Mouse (Mus musculus) hindbrain, embryonic 12.5 days (tissue): ENCODE measurements at regions not wholly inside any gene's neighbourhood (a gene's known extent, or its start where the extent isn't known, plus 50 kb on each side); places are given as distances from the start of the nearest gene placed in this dataset.

Experiments used
- ATAC-seq: fragments of 200-750 bp; cut with Nextera tagmentation; 2 replicates; pipeline ENCODE4 v1.8.0; 2017; ENCODE audit warnings: moderate TSS enrichment; ENCODE audit not compliant: low FRiP score
- H3K27ac ChIP-seq: fragments of 300-500 bp; sonication (generic); 2 replicates; pipeline ENCODE4 v1.5.1; 2016; ENCODE audit warnings: mild to moderate bottlenecking
- H3K27me3 ChIP-seq: fragments of 300-500 bp; sonication (generic); 2 replicates; pipeline ENCODE4 v1.6.1; 2016; ENCODE audit warnings: mild to moderate bottlenecking
- H3K36me3 ChIP-seq: fragments of 300-500 bp; sonication (generic); 2 replicates; pipeline ENCODE4 v1.6.1; 2016; ENCODE audit warnings: mild to moderate bottlenecking
- H3K4me1 ChIP-seq: fragments of 300-500 bp; sonication (generic); 2 replicates; pipeline ENCODE4 v1.6.1; 2016
- H3K4me2 ChIP-seq: fragments of 300-500 bp; sonication (generic); replicated peaks from 2 replicates; pipeline ENCODE4 v1.6.1; 2016; ENCODE audit warnings: mild to moderate bottlenecking
- H3K4me3 ChIP-seq: fragments of 300-500 bp; sonication (generic); 2 replicates; pipeline ENCODE4 v1.5.1; 2016; ENCODE audit warnings: mild to moderate bottlenecking
- H3K9ac ChIP-seq: fragments of 300-500 bp; sonication (generic); 2 replicates; pipeline ENCODE4 v1.6.1; 2016; ENCODE audit warnings: mild to moderate bottlenecking, moderate library complexity
- H3K9me3 ChIP-seq: fragments of 300-500 bp; sonication (generic); replicated peaks from 2 replicates; pipeline ENCODE4 v1.6.1; 2016; ENCODE audit warnings: mild to moderate bottlenecking
- WGBS: fragments of 180-500 bp; shearing (Covaris S2); methylation state at CpG from one replicate; pipeline ENCODE4 v1.1.7; 2016; 5-methylcytosine and 5-hydroxymethylcytosine counted together

DNA sequence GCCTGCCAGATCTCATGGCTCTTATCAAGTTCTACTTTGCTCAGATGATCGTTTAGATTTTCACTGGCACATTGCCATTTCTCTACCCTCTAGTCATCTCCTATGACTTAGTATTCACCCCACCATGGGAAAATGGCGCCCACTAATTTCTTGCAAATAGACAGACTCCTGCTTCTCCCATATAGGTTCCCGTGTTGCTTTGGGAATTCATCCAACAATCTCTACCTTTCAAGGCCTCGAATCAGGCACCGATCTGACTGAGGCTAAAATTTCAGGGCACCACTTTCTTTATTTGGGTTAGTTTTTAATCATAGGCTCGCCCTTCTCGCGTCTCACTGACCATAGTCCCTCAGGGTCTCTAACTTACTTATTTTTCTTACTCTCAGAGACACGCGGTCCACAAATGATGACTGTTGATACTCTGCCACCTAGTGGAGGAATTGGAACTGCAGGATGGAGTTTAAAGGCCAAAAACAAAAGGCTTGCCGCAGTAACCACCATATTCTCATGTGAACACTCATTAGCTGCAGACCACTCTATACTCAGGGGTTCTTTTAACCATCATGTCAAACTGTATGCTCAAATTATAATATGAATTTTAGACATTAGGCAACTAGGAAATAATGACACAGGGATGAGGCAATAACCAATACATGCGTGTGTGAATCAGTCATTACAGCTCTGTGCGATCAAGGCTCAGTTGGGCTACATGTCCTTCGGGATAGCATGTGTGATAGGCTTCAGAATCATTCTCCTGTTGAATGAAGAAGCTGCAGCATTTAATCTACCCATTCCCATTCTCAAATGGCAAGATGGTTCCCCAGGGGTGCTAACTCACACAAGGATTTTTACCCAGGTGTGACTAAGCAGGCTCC, 119.5 kb upstream of the Nhs start:
- ATAC-seq, result peak; percentile 38; the same call in 1 of the 2 replicates
- Histone ChIP-seq H3K4me2 (no peak overlapping the region), H3K27ac (no peak overlapping the region), H3K4me1 (no peaks in the 10 kb centered on the region), H3K4me3 (no peak overlapping the region), H3K27me3 (no peaks in the 10 kb centered on the region), H3K9ac (no peak overlapping the region), H3K9me3 (no peaks in the 10 kb centered on the region), H3K36me3 (no peaks in the 10 kb centered on the region)
- WGBS, result 57% methylated on average over 14 of the region's 14 CpGs

DNA sequence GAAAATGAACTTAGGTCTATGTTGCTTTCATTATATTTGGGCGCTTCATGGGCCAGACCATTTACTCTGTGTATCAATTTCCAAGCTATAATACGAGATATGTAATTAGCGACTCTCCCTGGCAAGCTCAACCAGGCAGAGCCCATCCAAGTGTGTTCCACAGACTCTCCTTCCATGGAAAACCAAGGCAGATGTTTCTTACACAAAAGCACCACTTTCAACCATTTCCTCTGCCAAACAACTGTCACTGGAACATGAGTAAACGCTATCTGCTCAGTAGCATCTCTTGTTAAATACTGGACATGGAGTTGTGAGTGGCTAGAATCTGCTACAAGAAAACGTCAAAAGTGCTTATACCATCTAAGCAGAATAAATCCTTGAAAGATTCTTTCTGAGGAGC, 115.1 kb upstream of the Nhs start:
- Histone ChIP-seq H3K9ac (no peak overlapping the region), H3K27me3 (no peaks in the 10 kb centered on the region), H3K4me2 (no peak overlapping the region), H3K4me3 (no peak overlapping the region), H3K27ac (no peak overlapping the region), H3K36me3 (no peaks in the 10 kb centered on the region), H3K4me1 (no peaks in the 10 kb centered on the region), H3K9me3 (no peaks in the 10 kb centered on the region)
- ATAC-seq, result no peak
- 83% methylated on average over 5 of the region's 5 CpGs for WGBS

DNA sequence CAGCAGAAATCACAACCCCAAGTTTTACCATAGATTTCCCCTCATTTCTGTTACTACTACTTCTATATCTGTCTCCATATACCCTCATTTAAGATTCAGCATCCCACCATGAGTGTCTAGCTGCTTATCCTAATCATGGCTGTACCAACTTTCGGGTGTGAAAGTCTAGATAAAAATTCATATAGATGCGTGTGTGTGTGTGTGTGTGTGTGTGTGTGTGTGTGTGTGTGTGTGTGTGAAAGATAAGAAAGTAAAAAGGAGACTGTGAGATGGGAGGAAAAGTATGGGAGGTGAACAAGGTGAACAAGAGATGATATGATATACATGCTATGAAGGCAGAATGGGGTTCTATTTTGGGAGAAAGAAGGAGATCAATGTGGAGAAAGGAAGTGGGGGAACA, 111.7 kb upstream of the Nhs start:
- WGBS, result 68% methylated on average over 2 of the region's 2 CpGs
- H3K4me2 ChIP-seq, result no peak overlapping the region
- no peaks in the 10 kb centered on the region for H3K9me3 ChIP-seq
- no peak overlapping the region for H3K4me3 ChIP-seq
- H3K36me3 ChIP-seq, result no peaks in the 10 kb centered on the region
- no peak overlapping the region for H3K9ac ChIP-seq
- H3K27ac ChIP-seq, result no peak overlapping the region
- no peaks in the 10 kb centered on the region for H3K4me1 ChIP-seq
- ATAC-seq, result no peak
- H3K27me3 ChIP-seq, result no peaks in the 10 kb centered on the region

- H3K4me3 ChIP-seq, result no peak overlapping the region
- no peak overlapping the region for H3K27ac ChIP-seq
- H3K4me1 ChIP-seq, result no peaks in the 10 kb centered on the region
- peaks cover 3% of the 10 kb centered on the region; the same call in 1 of the 2 replicates for H3K27me3 ChIP-seq
- H3K36me3 ChIP-seq, result no peaks in the 10 kb centered on the region
- 97% methylated on average over 1 of the region's 1 CpGs for WGBS
- H3K9ac ChIP-seq, result no peak overlapping the region
- no peak for ATAC-seq
- H3K4me2 ChIP-seq, result no peak overlapping the region
- H3K9me3 ChIP-seq, result no peaks in the 10 kb centered on the region
These were observed 109.4 kb upstream of the Nhs start for GRCm38 (mm10) chrX:162268918-162269317.

- 84% methylated on average over 5 of the region's 5 CpGs for WGBS
- no peaks in the 10 kb centered on the region for H3K36me3 ChIP-seq
- H3K4me1 ChIP-seq, result no peaks in the 10 kb centered on the region
- H3K9ac ChIP-seq, result no peak overlapping the region
- H3K27ac ChIP-seq, result no peak overlapping the region
- H3K4me2 ChIP-seq, result no peak overlapping the region
- peaks cover 3% of the 10 kb centered on the region; the same call in 1 of the 2 replicates for H3K27me3 ChIP-seq
- ATAC-seq, result no peak
- H3K9me3 ChIP-seq, result no peaks in the 10 kb centered on the region
- no peak overlapping the region for H3K4me3 ChIP-seq
These were observed 108.6 kb upstream of the Nhs start for GRCm38 (mm10) chrX:162268112-162268511.

DNA sequence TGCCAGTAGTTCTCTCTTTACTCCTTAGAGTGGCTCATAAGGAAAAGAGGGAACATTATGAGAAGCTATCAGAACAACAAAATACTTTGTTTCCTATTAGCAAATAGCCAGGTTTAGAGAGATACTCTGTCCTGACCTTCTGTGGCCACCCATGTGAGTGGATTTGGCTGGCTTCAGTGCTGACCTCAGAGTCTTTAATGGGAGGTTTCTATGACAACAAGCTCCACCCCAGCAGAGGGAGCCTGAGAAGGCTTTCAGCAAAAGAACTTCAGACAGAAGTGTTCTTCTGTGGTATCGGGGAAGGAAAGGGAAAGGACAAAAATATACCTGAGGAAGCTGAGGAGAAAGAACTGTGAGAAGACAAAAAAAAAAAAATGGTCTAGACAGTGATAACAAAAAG, 108.1 kb upstream of the Nhs start:
- Histone ChIP-seq H3K4me2 (no peak overlapping the region), H3K27ac (no peak overlapping the region), H3K27me3 (peaks cover 3% of the 10 kb centered on the region; the same call in 1 of the 2 replicates), H3K9me3 (no peaks in the 10 kb centered on the region), H3K4me3 (no peak overlapping the region), H3K4me1 (no peaks in the 10 kb centered on the region), H3K36me3 (no peaks in the 10 kb centered on the region), H3K9ac (no peak overlapping the region)
- WGBS, result 24% methylated on average over 1 of the region's 1 CpGs
- ATAC-seq, result no peak; the same call in 1 of the 2 replicates

- no peaks in the 10 kb centered on the region for H3K36me3 ChIP-seq
- no peak overlapping the region for H3K4me2 ChIP-seq
- H3K27me3 ChIP-seq, result peaks cover 3% of the 10 kb centered on the region; the same call in 1 of the 2 replicates
- no peaks in the 10 kb centered on the region for H3K4me1 ChIP-seq
- no peak overlapping the region for H3K9ac ChIP-seq
- H3K4me3 ChIP-seq, result no peak overlapping the region
- 42% methylated on average over 1 of the region's 1 CpGs for WGBS
- peak; percentile 74 for ATAC-seq
- H3K9me3 ChIP-seq, result no peaks in the 10 kb centered on the region
- H3K27ac ChIP-seq, result no peak overlapping the region
These were observed 107.2 kb upstream of the Nhs start for GRCm38 (mm10) chrX:162266769-162267168.

GRCm38 (mm10) chrX:162257398-162257797, 97.9 kb upstream of the Nhs start:
- H3K27ac ChIP-seq, result no peak overlapping the region
- H3K36me3 ChIP-seq, result no peaks in the 10 kb centered on the region
- H3K4me2 ChIP-seq, result no peak overlapping the region
- WGBS, result 73% methylated on average over 3 of the region's 3 CpGs
- no peak for ATAC-seq
- no peak overlapping the region for H3K4me3 ChIP-seq
- peaks cover 20% of the 10 kb centered on the region for H3K27me3 ChIP-seq
- H3K9me3 ChIP-seq, result no peaks in the 10 kb centered on the region
- no peak overlapping the region for H3K9ac ChIP-seq
- no peaks in the 10 kb centered on the region for H3K4me1 ChIP-seq

DNA sequence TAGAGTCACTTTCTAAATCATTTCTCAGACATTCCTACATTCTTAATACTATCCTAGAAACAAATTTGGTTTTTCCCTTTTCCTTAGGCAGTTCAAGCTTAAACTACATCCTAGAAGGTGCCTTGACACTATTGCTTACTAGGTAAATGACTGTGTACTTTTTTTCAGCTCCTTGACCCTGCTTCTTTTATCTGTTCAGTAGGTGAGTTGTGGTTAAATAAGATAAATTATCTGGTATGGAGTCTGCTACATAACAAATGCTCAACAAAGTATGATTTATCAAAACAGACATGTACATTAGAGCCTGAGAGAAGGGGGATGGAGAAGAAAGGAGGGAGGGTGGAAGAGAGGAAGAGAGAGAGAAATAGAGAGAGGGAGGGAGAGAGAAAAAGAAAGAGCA, 96.3 kb upstream of the Nhs start:
- no peak overlapping the region for H3K4me2 ChIP-seq
- ATAC-seq, result no peak

GRCm38 (mm10) chrX:162241291-162241690, 81.8 kb upstream of the Nhs start:
- Histone ChIP-seq H3K4me3 (no peak overlapping the region), H3K9me3 (no peaks in the 10 kb centered on the region), H3K36me3 (no peaks in the 10 kb centered on the region), H3K9ac (no peak overlapping the region), H3K27ac (no peak overlapping the region), H3K4me2 (no peak overlapping the region), H3K4me1 (no peaks in the 10 kb centered on the region), H3K27me3 (peaks cover 8% of the 10 kb centered on the region; the same call in 1 of the 2 replicates)
- WGBS, result 77% methylated on average over 3 of the region's 3 CpGs
- no peak for ATAC-seq

More for the DNA sequence above, 96.3 kb upstream of the Nhs start:
- no peak overlapping the region for H3K4me3 ChIP-seq
- H3K9ac ChIP-seq, result no peak overlapping the region
- no peaks in the 10 kb centered on the region for H3K9me3 ChIP-seq
- H3K36me3 ChIP-seq, result no peaks in the 10 kb centered on the region
- no peak overlapping the region for H3K27ac ChIP-seq
- no peaks in the 10 kb centered on the region for H3K4me1 ChIP-seq
- H3K27me3 ChIP-seq, result peaks cover 17% of the 10 kb centered on the region

DNA sequence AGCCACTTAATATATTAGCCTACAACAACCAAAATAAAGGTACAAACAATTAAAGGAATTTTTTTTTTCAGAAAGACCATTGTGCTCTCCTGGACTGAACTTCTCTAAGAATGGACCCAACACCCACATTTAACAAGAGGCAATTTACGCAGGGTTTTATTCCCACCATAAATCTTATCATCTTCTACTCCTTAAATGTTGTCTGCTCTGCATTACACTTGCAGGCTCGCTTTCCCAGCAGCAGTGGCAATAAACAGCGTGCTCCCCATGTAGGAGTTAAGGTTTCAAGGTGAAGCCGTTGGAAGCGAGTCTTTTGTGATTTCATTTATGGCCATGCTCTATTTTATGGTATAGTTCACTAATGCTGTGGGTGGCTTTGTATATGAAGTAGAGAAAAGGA, 76.0 kb upstream of the Nhs start:
- H3K4me1 ChIP-seq, result no peaks in the 10 kb centered on the region
- H3K4me2 ChIP-seq, result no peak overlapping the region
- peaks cover 11% of the 10 kb centered on the region; the same call in 1 of the 2 replicates for H3K27me3 ChIP-seq
- H3K9ac ChIP-seq, result no peak overlapping the region
- no peak overlapping the region for H3K27ac ChIP-seq
- H3K4me3 ChIP-seq, result no peak overlapping the region
- WGBS, result 81% methylated on average over 5 of the region's 5 CpGs
- H3K9me3 ChIP-seq, result no peaks in the 10 kb centered on the region
- no peak for ATAC-seq
- H3K36me3 ChIP-seq, result no peaks in the 10 kb centered on the region

- H3K9me3 ChIP-seq, result no peaks in the 10 kb centered on the region
These were observed 51.3 kb upstream of the Nhs start for GRCm38 (mm10) chrX:162210848-162211247.

More at GRCm38 (mm10) chrX:162210848-162211247, 51.3 kb upstream of the Nhs start:
- ATAC-seq, result no peak
- H3K27ac ChIP-seq, result no peak overlapping the region
- no peaks in the 10 kb centered on the region for H3K4me1 ChIP-seq
- no peaks in the 10 kb centered on the region for H3K36me3 ChIP-seq
- no peak overlapping the region for H3K4me2 ChIP-seq
- no peak overlapping the region for H3K4me3 ChIP-seq
- no peak overlapping the region for H3K9ac ChIP-seq
- 60% methylated on average over 2 of the region's 2 CpGs for WGBS
- H3K27me3 ChIP-seq, result no peaks in the 10 kb centered on the region
